8 mouse cellular contexts compared by ENCODE assay signal in the genomic region with DNA sequence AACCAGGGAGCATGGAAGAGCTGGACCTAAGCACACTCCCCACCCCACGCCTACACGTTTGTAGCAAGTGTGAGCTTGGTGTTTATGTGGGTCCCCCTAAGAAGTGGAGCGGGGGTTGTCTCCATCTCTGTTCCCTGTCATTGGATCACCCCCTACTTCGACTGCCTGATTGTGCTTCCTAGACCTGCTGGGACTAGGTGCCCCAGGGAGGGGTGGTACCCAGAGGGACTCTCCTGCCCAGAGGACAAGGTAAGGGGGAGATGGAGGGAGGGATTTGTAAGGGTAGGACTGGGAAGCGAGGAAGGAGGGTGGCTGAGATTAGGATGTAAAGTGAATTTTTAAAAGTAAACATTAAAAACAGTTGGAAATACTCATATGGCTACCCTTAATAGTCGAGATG. TPM values are rescaled to one million over a fixed set of nuclear protein-coding genes. Genes with fewer than 3 reads are reported as not detected.
DNase-seq lines count a peak whose midpoint lies in the region; ATAC-seq and TF ChIP-seq lines count a peak whose summit lies in the region.

No protein-coding gene starts in this region.

- H3K36me3 ChIP-seq in heart, embryonic 12.5 days = peaks cover 26% of the 10 kb centered on the region
- H3K36me3 ChIP-seq in hindbrain, embryonic 11.5 days (ENCODE audit: control insufficient read depth, insufficient read depth, low read length) = peaks cover 10% of the 10 kb centered on the region
- peaks cover 17% of the 10 kb centered on the region; the same call in 1 of the 2 replicates for H3K36me3 ChIP-seq in midbrain, embryonic 11.5 days (ENCODE audit: control insufficient read depth, insufficient read depth, low read length)

- H3K4me2 ChIP-seq in heart, embryonic 12.5 days = peak overlapping the region; percentile 75
- H3K4me2 ChIP-seq in hindbrain, embryonic 11.5 days (replicated peaks; ENCODE audit: low read depth, low read length) = peak overlapping the region; percentile 62
- H3K4me2 ChIP-seq in midbrain, embryonic 11.5 days = peak overlapping the region; percentile 81

- no peak for TF ChIP-seq CTCF in brain, embryonic 14.5 days (IDR thresholded peaks at IDR 0.05; ENCODE audit: borderline replicate concordance, extremely low read depth, insufficient read depth, insufficient read length)

- no peak for ATAC-seq in heart, embryonic 12.5 days (ENCODE audit: insufficient number of reproducible peaks, low FRiP score)
- ATAC-seq in hindbrain, embryonic 11.5 days (ENCODE audit: low FRiP score) = no peak
- ATAC-seq in midbrain, embryonic 11.5 days (ENCODE audit: low FRiP score) = no peak
- no peak for ATAC-seq in activated CD4-positive, CD25-positive, alpha-beta regulatory T cell, adult 4 months

- H3K27ac ChIP-seq in heart, embryonic 12.5 days (ENCODE audit: poor library complexity, severe bottlenecking) = no peak overlapping the region
- no peak overlapping the region for H3K27ac ChIP-seq in hindbrain, embryonic 11.5 days (ENCODE audit: low read depth, low read length)
- no peak overlapping the region for H3K27ac ChIP-seq in midbrain, embryonic 11.5 days (ENCODE audit: low read depth, low read length)

- no peaks in the 10 kb centered on the region for H3K27me3 ChIP-seq in heart, embryonic 12.5 days (replicated peaks)
- no peaks in the 10 kb centered on the region for H3K27me3 ChIP-seq in hindbrain, embryonic 11.5 days (ENCODE audit: control insufficient read depth, insufficient read depth, low read length)
- no peaks in the 10 kb centered on the region for H3K27me3 ChIP-seq in midbrain, embryonic 11.5 days (ENCODE audit: control insufficient read depth, insufficient read depth, low read length)

- TF ChIP-seq POLR2A in brain, embryonic 14.5 days (IDR thresholded peaks at IDR 0.05; ENCODE audit: borderline replicate concordance, extremely low read depth, insufficient read depth, insufficient read length, poor library complexity, severe bottlenecking) = no peak

- H3K4me3 ChIP-seq in heart, embryonic 12.5 days = peak overlapping the region; percentile 71
- peak overlapping the region; percentile 56 for H3K4me3 ChIP-seq in hindbrain, embryonic 11.5 days (ENCODE audit: low read depth, low read length)
- H3K4me3 ChIP-seq in midbrain, embryonic 11.5 days (ENCODE audit: low read depth, low read length) = peak overlapping the region; percentile 68

- peaks cover 3% of the 10 kb centered on the region for H3K9me3 ChIP-seq in heart, embryonic 12.5 days (replicated peaks)
- H3K9me3 ChIP-seq in hindbrain, embryonic 11.5 days (ENCODE audit: control insufficient read depth, low read length) = no peaks in the 10 kb centered on the region
- no peaks in the 10 kb centered on the region for H3K9me3 ChIP-seq in midbrain, embryonic 11.5 days (ENCODE audit: control insufficient read depth, low read length)

- 26% methylated on average over 6 of the region's 6 CpGs for WGBS in heart, embryonic 12.5 days
- 17% methylated on average over 6 of the region's 6 CpGs for WGBS in hindbrain, embryonic 11.5 days
- WGBS in midbrain, embryonic 11.5 days = 14% methylated on average over 6 of the region's 6 CpGs

- H3K9ac ChIP-seq in heart, embryonic 12.5 days = peak overlapping the region; percentile 67
- peak overlapping the region; percentile 63 for H3K9ac ChIP-seq in hindbrain, embryonic 11.5 days (ENCODE audit: low read depth, low read length)
- H3K9ac ChIP-seq in midbrain, embryonic 11.5 days (ENCODE audit: low read length) = peak overlapping the region; percentile 81

- DNase-seq in heart, adult 18-20 months = no peak
- DNase-seq in brain, embryonic 14.5 days (ENCODE audit: low read depth) = peak; percentile 11
- no peak for DNase-seq in hindbrain, embryonic 11.5 days (ENCODE audit: low spot score)
- DNase-seq in midbrain, embryonic 11.5 days (ENCODE audit: low spot score, missing footprints) = no peak
- DNase-seq in right cerebral cortex, postnatal 10 days (ENCODE audit: low spot score in 2 of 2) = no peak
- no peak for DNase-seq in right cerebral cortex, adult 18-20 months

- peaks cover 15% of the 10 kb centered on the region for H3K4me1 ChIP-seq in heart, embryonic 12.5 days (replicated peaks)
- peaks cover 8% of the 10 kb centered on the region for H3K4me1 ChIP-seq in hindbrain, embryonic 11.5 days (replicated peaks; ENCODE audit: control insufficient read depth, insufficient read depth, low read length)
- H3K4me1 ChIP-seq in midbrain, embryonic 11.5 days (ENCODE audit: control insufficient read depth, insufficient read depth, low read length) = peaks cover 16% of the 10 kb centered on the region

RNA-seq across cellular contexts. Expression of gene Gm26920, which starts 0.8 kb away (rescaled TPM):
- 1.5 and 1.7 TPM in 2 replicates for polyA plus RNA-seq in heart, embryonic 12.5 days (2016; fragmentation: Nextera tagmentation; extraction: Ambion mirVana)
- total RNA-seq in heart, adult 18-20 months (2021) = not detected
- 0.38 and 1.1 TPM in 2 replicates for polyA plus RNA-seq in brain, embryonic 14.5 days (2012; rRNA removed)
- 0.89 and 1.7 TPM in 2 replicates for polyA plus RNA-seq in hindbrain, embryonic 11.5 days (2014; fragmentation: Nextera tagmentation; extraction: Ambion mirVana)
- polyA plus RNA-seq in midbrain, embryonic 11.5 days (2014; fragmentation: Nextera tagmentation; extraction: Ambion mirVana) = 1.2 and 2.4 TPM in 2 replicates
- polyA plus RNA-seq in activated CD4-positive, CD25-positive, alpha-beta regulatory T cell, adult 4 months (2017; shearing (Covaris generic)) = 1 to 10 TPM; 1.9 to 3.2 TPM

RNA-seq across cellular contexts. Expression of gene Zfp566, which starts 0.9 kb away (rescaled TPM):
- polyA plus RNA-seq in heart, embryonic 12.5 days (2016; fragmentation: Nextera tagmentation; extraction: Ambion mirVana) = 5.8 and 6.1 TPM in 2 replicates
- total RNA-seq in heart, adult 18-20 months (2021) = 1 to 10 TPM; 1.4 to 1.9 TPM
- polyA plus RNA-seq in brain, embryonic 14.5 days (2012; rRNA removed) = 9.2 and 10.5 TPM in 2 replicates
- 14.6 and 15.6 TPM in 2 replicates for polyA plus RNA-seq in hindbrain, embryonic 11.5 days (2014; fragmentation: Nextera tagmentation; extraction: Ambion mirVana)
- polyA plus RNA-seq in midbrain, embryonic 11.5 days (2014; fragmentation: Nextera tagmentation; extraction: Ambion mirVana) = 14.8 and 15.7 TPM in 2 replicates
- 1 to 10 TPM; 8.4 to 9.9 TPM for polyA plus RNA-seq in activated CD4-positive, CD25-positive, alpha-beta regulatory T cell, adult 4 months (2017; shearing (Covaris generic))

RNA-seq across cellular contexts. Expression of gene Zfp260, which starts 5.2 kb away (rescaled TPM):
- polyA plus RNA-seq in heart, embryonic 12.5 days (2016; fragmentation: Nextera tagmentation; extraction: Ambion mirVana) = 90.8 and 93.5 TPM in 2 replicates
- 10 to 100 TPM; 26.9 to 38.9 TPM for total RNA-seq in heart, adult 18-20 months (2021)
- polyA plus RNA-seq in brain, embryonic 14.5 days (2012; rRNA removed) = 44.0 and 50.7 TPM in 2 replicates
- polyA plus RNA-seq in hindbrain, embryonic 11.5 days (2014; fragmentation: Nextera tagmentation; extraction: Ambion mirVana) = 128 and 132 TPM in 2 replicates
- polyA plus RNA-seq in midbrain, embryonic 11.5 days (2014; fragmentation: Nextera tagmentation; extraction: Ambion mirVana) = 138 and 139 TPM in 2 replicates
- 10 to 100 TPM; 56.6 to 88.9 TPM for polyA plus RNA-seq in activated CD4-positive, CD25-positive, alpha-beta regulatory T cell, adult 4 months (2017; shearing (Covaris generic))

RNA-seq across cellular contexts. Expression of gene Zfp82, which starts 16.7 kb away (rescaled TPM):
- polyA plus RNA-seq in heart, embryonic 12.5 days (2016; fragmentation: Nextera tagmentation; extraction: Ambion mirVana) = 2.5 and 2.9 TPM in 2 replicates
- total RNA-seq in heart, adult 18-20 months (2021) = 1 to 10 TPM; 3.0 to 3.1 TPM
- 3.2 and 4.9 TPM in 2 replicates for polyA plus RNA-seq in brain, embryonic 14.5 days (2012; rRNA removed)
- polyA plus RNA-seq in hindbrain, embryonic 11.5 days (2014; fragmentation: Nextera tagmentation; extraction: Ambion mirVana) = 8.3 and 8.6 TPM in 2 replicates
- 7.4 and 8.8 TPM in 2 replicates for polyA plus RNA-seq in midbrain, embryonic 11.5 days (2014; fragmentation: Nextera tagmentation; extraction: Ambion mirVana)
- polyA plus RNA-seq in activated CD4-positive, CD25-positive, alpha-beta regulatory T cell, adult 4 months (2017; shearing (Covaris generic)) = 1 to 10 TPM; 4.9 to 5.5 TPM

RNA-seq across cellular contexts. Expression of gene Zfp382, which starts 32.3 kb away (rescaled TPM):
- polyA plus RNA-seq in heart, embryonic 12.5 days (2016; fragmentation: Nextera tagmentation; extraction: Ambion mirVana) = 11.6 TPM in 2 replicates
- total RNA-seq in heart, adult 18-20 months (2021) = 1 to 10 TPM; 2.1 to 2.5 TPM
- 9.2 and 9.5 TPM in 2 replicates for polyA plus RNA-seq in brain, embryonic 14.5 days (2012; rRNA removed)
- 5.8 and 7.6 TPM in 2 replicates for polyA plus RNA-seq in hindbrain, embryonic 11.5 days (2014; fragmentation: Nextera tagmentation; extraction: Ambion mirVana)
- polyA plus RNA-seq in midbrain, embryonic 11.5 days (2014; fragmentation: Nextera tagmentation; extraction: Ambion mirVana) = 4.4 and 5.8 TPM in 2 replicates
- polyA plus RNA-seq in activated CD4-positive, CD25-positive, alpha-beta regulatory T cell, adult 4 months (2017; shearing (Covaris generic)) = 10 to 100 TPM; 11.8 to 13.4 TPM
